Mouse (Mus musculus) E14TG2a.4 (cell line): ENCODE measurements at regions not wholly inside any gene's neighbourhood (a gene's known extent, or its start where the extent isn't known, plus 50 kb on each side); places are given as distances from the start of the nearest gene placed in this dataset.

ENCODE experiments used
- CTCF ChIP-seq: conservative IDR thresholded peaks from 2 replicates; pipeline ENCODE4 v1.5.1; 2014; ENCODE audit warnings: low read length
- NANOG ChIP-seq: IDR thresholded peaks from 2 replicates; pipeline ENCODE4 v1.6.1; 2014; ENCODE audit warnings: borderline replicate concordance, low read length, mixed read lengths

DNA sequence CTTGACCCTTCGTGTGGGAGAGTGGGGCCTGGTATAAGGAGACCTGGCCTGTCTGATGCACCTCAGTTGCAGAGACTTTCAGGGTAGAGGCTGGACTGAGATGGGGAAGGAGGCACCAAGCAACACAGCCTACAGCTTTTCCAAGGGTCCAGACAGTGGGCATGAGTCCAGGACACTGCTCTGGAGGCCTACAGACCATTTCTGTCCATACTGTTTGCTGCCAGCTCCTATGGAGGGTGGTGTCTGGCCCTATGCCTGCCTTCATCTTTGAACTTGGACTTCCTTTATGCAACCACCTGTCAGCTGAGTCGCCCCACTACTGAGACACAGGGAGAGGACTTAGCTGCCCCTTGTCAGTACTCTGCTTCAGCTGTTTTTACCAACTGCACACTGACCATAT is 73.7 kb upstream of the Brd7 start:
- TF ChIP-seq CTCF (no peak), NANOG (no peak)
